Mouse (Mus musculus): ENCODE results near the gene Slc1a4. TPM values are rescaled to one million over a fixed set of nuclear protein-coding genes. Genes with fewer than 3 reads are reported as not detected.

The Slc1a4 gene
- polyA plus RNA-seq, 1 experiment, result 0.23 TPM

DNA sequence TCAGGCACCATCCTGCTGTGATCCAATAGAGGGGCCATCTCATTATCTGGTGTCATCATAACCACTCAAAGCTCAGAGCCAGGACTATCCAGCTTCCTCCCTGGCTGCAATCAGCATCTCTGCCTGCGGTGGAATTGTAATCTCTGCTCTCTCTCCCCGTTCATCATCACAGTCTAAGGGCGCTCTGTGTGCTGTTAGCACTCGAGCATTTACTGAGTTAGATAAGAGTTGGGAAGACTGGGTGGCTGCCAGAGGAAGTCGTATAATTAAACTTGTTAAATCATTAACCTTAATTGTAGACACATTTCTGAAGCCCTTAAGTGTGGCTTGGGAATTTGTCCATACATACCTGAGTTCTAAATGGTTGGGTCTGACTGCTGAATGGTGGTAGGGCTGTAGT, 53.8 kb downstream of the Slc1a4 start:
- no peak overlapping the region for H3K4me3 ChIP-seq (replicated peaks)
- H3K36me3 ChIP-seq (ENCODE audit: control insufficient read depth), result no peaks in the 10 kb centered on the region
- no peaks in the 10 kb centered on the region for H3K27me3 ChIP-seq (ENCODE audit: control insufficient read depth)
- H3K9me3 ChIP-seq (ENCODE audit: control insufficient read depth, low read length), result no peaks in the 10 kb centered on the region
- no peak for TF ChIP-seq GATA1 (IDR thresholded peaks at IDR 0.05; ENCODE audit: low read length)
- no peak for TF ChIP-seq TAL1 (IDR thresholded peaks at IDR 0.05; ENCODE audit: low read length)
- no peaks in the 10 kb centered on the region for H3K4me1 ChIP-seq (ENCODE audit: control insufficient read depth)

DNA sequence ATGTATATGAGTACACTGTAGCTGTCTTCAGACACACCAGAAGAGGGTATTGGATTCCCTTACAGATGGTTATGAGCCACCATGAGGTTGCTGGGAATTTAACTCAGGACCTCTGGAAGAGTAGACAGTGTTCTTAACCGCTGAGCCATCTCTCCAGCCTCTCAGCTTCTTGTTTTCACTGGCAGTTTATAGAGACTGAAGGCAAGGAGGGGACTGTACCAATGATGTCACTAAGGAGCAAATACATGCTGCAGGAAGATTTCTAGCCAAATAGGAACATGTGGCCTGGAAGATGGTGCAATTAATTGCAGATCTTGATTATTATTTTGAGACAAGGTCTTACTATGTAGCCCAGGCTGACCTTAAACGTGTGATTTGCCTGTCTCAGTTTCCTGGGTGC, 55.4 kb downstream of the Slc1a4 start:
- no peak for TF ChIP-seq TAL1 (IDR thresholded peaks at IDR 0.05; ENCODE audit: low read length)
- no peak for TF ChIP-seq GATA1 (IDR thresholded peaks at IDR 0.05; ENCODE audit: low read length)
- H3K4me3 ChIP-seq (replicated peaks), result no peak overlapping the region
- H3K36me3 ChIP-seq (ENCODE audit: control insufficient read depth), result no peaks in the 10 kb centered on the region

DNA sequence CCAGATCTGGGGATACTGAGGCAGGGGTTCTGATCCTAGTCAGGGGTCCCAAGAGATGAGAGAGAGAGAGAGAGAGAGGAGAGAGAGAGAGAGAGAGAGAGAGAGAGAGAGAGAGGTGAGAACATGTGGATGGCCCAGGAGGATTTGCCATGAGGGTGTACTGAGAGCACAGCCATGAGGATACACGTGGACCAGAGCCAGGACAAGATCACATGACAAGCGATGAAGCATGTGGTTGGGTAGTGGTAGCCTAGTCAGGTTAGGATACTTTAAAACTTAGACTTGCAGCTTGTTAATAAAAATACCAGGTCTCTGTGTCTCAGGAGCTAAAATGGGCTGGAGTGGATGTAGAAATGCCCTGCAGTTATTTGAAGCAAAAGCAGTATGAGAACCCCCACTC, 56.5 kb downstream of the Slc1a4 start:
- H3K36me3 ChIP-seq (ENCODE audit: control insufficient read depth), result no peaks in the 10 kb centered on the region
- H3K4me1 ChIP-seq (ENCODE audit: control insufficient read depth), result no peaks in the 10 kb centered on the region
- H3K9me3 ChIP-seq (ENCODE audit: control insufficient read depth, low read length), result no peaks in the 10 kb centered on the region
- no peaks in the 10 kb centered on the region for H3K27me3 ChIP-seq (ENCODE audit: control insufficient read depth)
- H3K4me3 ChIP-seq (replicated peaks), result no peak overlapping the region
- TF ChIP-seq TAL1 (IDR thresholded peaks at IDR 0.05; ENCODE audit: low read length) (no peak), GATA1 (IDR thresholded peaks at IDR 0.05; ENCODE audit: low read length) (no peak)

More for the DNA sequence above, 55.4 kb downstream of the Slc1a4 start:
- no peaks in the 10 kb centered on the region for H3K4me1 ChIP-seq (ENCODE audit: control insufficient read depth)
- H3K27me3 ChIP-seq (ENCODE audit: control insufficient read depth), result no peaks in the 10 kb centered on the region
- no peaks in the 10 kb centered on the region for H3K9me3 ChIP-seq (ENCODE audit: control insufficient read depth, low read length)

GRCm38 (mm10) chr11:20269885-20270284, 62.6 kb downstream of the Slc1a4 start:
- Histone ChIP-seq H3K36me3 (ENCODE audit: control insufficient read depth) (no peaks in the 10 kb centered on the region), H3K4me1 (ENCODE audit: control insufficient read depth) (no peaks in the 10 kb centered on the region), H3K9me3 (ENCODE audit: control insufficient read depth, low read length) (no peaks in the 10 kb centered on the region), H3K4me3 (replicated peaks) (no peak overlapping the region), H3K27me3 (ENCODE audit: control insufficient read depth) (no peaks in the 10 kb centered on the region)
- TF ChIP-seq GATA1 (IDR thresholded peaks at IDR 0.05; ENCODE audit: low read length) (no peak), TAL1 (IDR thresholded peaks at IDR 0.05; ENCODE audit: low read length) (no peak)

- no peaks in the 10 kb centered on the region for H3K4me1 ChIP-seq (ENCODE audit: control insufficient read depth)
- no peaks in the 10 kb centered on the region; the same call in 1 of the 2 replicates for H3K27me3 ChIP-seq (ENCODE audit: control insufficient read depth)
- no peaks in the 10 kb centered on the region for H3K9me3 ChIP-seq (ENCODE audit: control insufficient read depth, low read length)
- no peak for TF ChIP-seq GATA1 (IDR thresholded peaks at IDR 0.05; ENCODE audit: low read length)
- no peak for TF ChIP-seq TAL1 (IDR thresholded peaks at IDR 0.05; ENCODE audit: low read length)
- H3K4me3 ChIP-seq (replicated peaks), result no peak overlapping the region
- H3K36me3 ChIP-seq (ENCODE audit: control insufficient read depth), result no peaks in the 10 kb centered on the region
Measured at GRCm38 (mm10) chr11:20262628-20263380, 69.7 kb downstream of the Slc1a4 start.

GRCm38 (mm10) chr11:20254791-20255190, 77.7 kb downstream of the Slc1a4 start:
- TF ChIP-seq TAL1 (IDR thresholded peaks at IDR 0.05; ENCODE audit: low read length), result no peak
- TF ChIP-seq GATA1 (IDR thresholded peaks at IDR 0.05; ENCODE audit: low read length), result no peak
- Histone ChIP-seq H3K9me3 (ENCODE audit: control insufficient read depth, low read length) (no peaks in the 10 kb centered on the region), H3K27me3 (ENCODE audit: control insufficient read depth) (no peaks in the 10 kb centered on the region; the same call in 1 of the 2 replicates), H3K4me1 (ENCODE audit: control insufficient read depth) (peaks cover 10% of the 10 kb centered on the region), H3K4me3 (replicated peaks) (no peak overlapping the region), H3K36me3 (ENCODE audit: control insufficient read depth) (no peaks in the 10 kb centered on the region)

DNA sequence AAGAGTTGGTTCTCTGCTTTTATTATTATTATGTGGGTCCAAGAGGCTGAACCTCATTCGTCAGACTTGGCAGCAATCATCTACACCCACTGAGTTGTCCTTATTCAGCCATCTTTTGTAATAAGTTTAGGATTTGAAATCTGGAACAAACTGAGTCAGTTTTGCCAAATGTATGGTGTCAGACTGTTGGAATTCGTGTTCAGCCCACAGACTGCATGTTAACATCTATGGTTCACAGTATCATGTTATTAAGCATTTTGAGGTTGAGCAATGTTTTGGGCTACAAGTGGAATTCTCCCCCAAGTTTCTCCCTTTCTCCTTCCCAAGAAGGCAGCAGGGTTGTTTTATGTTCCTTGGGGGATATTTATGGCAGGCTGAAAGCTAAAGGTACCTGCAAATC, 79.4 kb downstream of the Slc1a4 start:
- Histone ChIP-seq H3K9me3 (ENCODE audit: control insufficient read depth, low read length) (no peaks in the 10 kb centered on the region), H3K4me1 (ENCODE audit: control insufficient read depth) (peaks cover 24% of the 10 kb centered on the region), H3K36me3 (ENCODE audit: control insufficient read depth) (no peaks in the 10 kb centered on the region), H3K4me3 (replicated peaks) (no peak overlapping the region), H3K27me3 (ENCODE audit: control insufficient read depth) (no peaks in the 10 kb centered on the region; the same call in 1 of the 2 replicates)
- TF ChIP-seq TAL1 (IDR thresholded peaks at IDR 0.05; ENCODE audit: low read length) (no peak), GATA1 (IDR thresholded peaks at IDR 0.05; ENCODE audit: low read length) (no peak)

Other genes starting within 250 kb of the Slc1a4 start
- gene Actr2, start 219.8 kb downstream of the Slc1a4 start, polyA plus RNA-seq (2012), result 0.37 and 1.1 TPM in 2 replicates
- 2.3 and 2.8 TPM in 2 replicates for gene Rab1a, start 131.3 kb downstream of the Slc1a4 start, polyA plus RNA-seq (2012)
- gene Cep68, start 83.3 kb downstream of the Slc1a4 start, polyA plus RNA-seq (2012), result 0.14 and 0.19 TPM in 2 replicates
- 5.4 and 5.5 TPM in 2 replicates for gene Sertad2, start 210.5 kb upstream of the Slc1a4 start, polyA plus RNA-seq (2012)